Mouse (Mus musculus): ENCODE results near the gene Scaf8. TPM values are rescaled to one million over a fixed set of nuclear protein-coding genes. Genes with fewer than 3 reads are reported as not detected.

Gene Scaf8
- total RNA-seq, 2 experiments from 2014 or later: 50.4 to 60.8 TPM

GRCm38 (mm10) chr17:3203916-3204315, 89.1 kb downstream of the Scaf8 start:
- DNase-seq (ENCODE audit: low spot score in 2 of 2): no peak
- intact Hi-C loops (cut with DNase I): no loop called here

GRCm38 (mm10) chr17:3204826-3205405, 90.1 kb downstream of the Scaf8 start:
- intact Hi-C loops (cut with DNase I): no loop called here
- DNase-seq (ENCODE audit: low spot score in 2 of 2): no peak

- DNase-seq (ENCODE audit: low spot score in 2 of 2): no peak
- intact Hi-C loops (cut with DNase I): no loop called here
Measured at GRCm38 (mm10) chr17:3206527-3207398, 92.0 kb downstream of the Scaf8 start.

GRCm38 (mm10) chr17:3207529-3208240, 92.9 kb downstream of the Scaf8 start:
- no peak for DNase-seq (ENCODE audit: low spot score in 2 of 2)
- intact Hi-C loops (cut with DNase I): no loop called here

GRCm38 (mm10) chr17:3208471-3208870, 93.7 kb downstream of the Scaf8 start:
- no peak for DNase-seq (ENCODE audit: low spot score in 2 of 2)
- intact Hi-C loops (cut with DNase I): no loop called here

GRCm38 (mm10) chr17:3209581-3209980, 94.8 kb downstream of the Scaf8 start:
- no peak for DNase-seq (ENCODE audit: low spot score in 2 of 2)

GRCm38 (mm10) chr17:3210134-3210533, 95.4 kb downstream of the Scaf8 start:
- intact Hi-C loops (cut with DNase I): no loop called here
- DNase-seq (ENCODE audit: low spot score in 2 of 2): no peak

More at GRCm38 (mm10) chr17:3209581-3209980, 94.8 kb downstream of the Scaf8 start:
- intact Hi-C loops (cut with DNase I): no loop called here

- no peak for DNase-seq (ENCODE audit: low spot score in 2 of 2)
- intact Hi-C loops (cut with DNase I): no loop called here
Measured at GRCm38 (mm10) chr17:3212105-3212504, 97.3 kb downstream of the Scaf8 start.

- intact Hi-C loops (cut with DNase I): no loop called here
- DNase-seq (ENCODE audit: low spot score in 2 of 2): no peak
Measured at GRCm38 (mm10) chr17:3212886-3213285, 98.1 kb downstream of the Scaf8 start.

GRCm38 (mm10) chr17:3214852-3215251, 100.1 kb downstream of the Scaf8 start:
- intact Hi-C loops (cut with DNase I): no loop called here
- no peak for DNase-seq (ENCODE audit: low spot score in 2 of 2)

- intact Hi-C loops (cut with DNase I): no loop called here
- no peak for DNase-seq (ENCODE audit: low spot score in 2 of 2)
Measured at GRCm38 (mm10) chr17:3217023-3217422, 102.3 kb downstream of the Scaf8 start.

- intact Hi-C loops (cut with DNase I): no loop called here
- no peak for DNase-seq (ENCODE audit: low spot score in 2 of 2)
Measured at GRCm38 (mm10) chr17:3218364-3218763, 103.6 kb downstream of the Scaf8 start.

GRCm38 (mm10) chr17:3218916-3219315, 104.1 kb downstream of the Scaf8 start:
- DNase-seq (ENCODE audit: low spot score in 2 of 2): peak; percentile 39 to 42

GRCm38 (mm10) chr17:3220201-3220600, 105.4 kb downstream of the Scaf8 start:
- no peak for DNase-seq (ENCODE audit: low spot score in 2 of 2)
- intact Hi-C loops (cut with DNase I): loop anchor here (10.0 kb wide), 1 partner anchor 105 kb away; the partner anchor contains the start of gene Scaf8

More at GRCm38 (mm10) chr17:3218916-3219315, 104.1 kb downstream of the Scaf8 start:
- intact Hi-C loops (cut with DNase I): no loop called here

- intact Hi-C loops (cut with DNase I): loop anchor here (10.0 kb wide), 1 partner anchor 108 kb away; the partner anchor contains the start of gene Scaf8
- no peak for DNase-seq (ENCODE audit: low spot score in 2 of 2)
Measured at GRCm38 (mm10) chr17:3223071-3223470, 108.3 kb downstream of the Scaf8 start.

- no peak for DNase-seq (ENCODE audit: low spot score in 2 of 2)
- intact Hi-C loops (cut with DNase I): loop anchor here (2.0 to 10.0 kb wide), 2 partner anchors 109 to 139 kb away; partner anchors contain the start of gene Scaf8
Measured at GRCm38 (mm10) chr17:3223721-3224120, 108.9 kb downstream of the Scaf8 start.

- intact Hi-C loops (cut with DNase I): loop anchor here (2.0 to 10.0 kb wide), 2 partner anchors 110 to 140 kb away; partner anchors contain the start of gene Scaf8
- peak; percentile 76 to 84 for DNase-seq (ENCODE audit: low spot score in 2 of 2)
Measured at GRCm38 (mm10) chr17:3224383-3225106, 109.8 kb downstream of the Scaf8 start.

- intact Hi-C loops (cut with DNase I): no loop called here
- peak; percentile 50 to 63 for DNase-seq (ENCODE audit: low spot score in 2 of 2)
Measured at GRCm38 (mm10) chr17:3230231-3231000, 115.6 kb downstream of the Scaf8 start.

- intact Hi-C loops (cut with DNase I): no loop called here
Measured at GRCm38 (mm10) chr17:3232626-3233025, 117.9 kb downstream of the Scaf8 start.

More at GRCm38 (mm10) chr17:3232626-3233025, 117.9 kb downstream of the Scaf8 start:
- no peak for DNase-seq (ENCODE audit: low spot score in 2 of 2)

Measured in left cerebral cortex, postnatal 36 days (tissue).